Mouse (Mus musculus) liver, adult 2 months (tissue): Measurements from ENCODE around the gene Cntn4.

Experiments
- CTCF ChIP-seq: fragments of 200-500 bp; IDR thresholded peaks from 2 replicates; pipeline ENCODE4 v1.5.1; 2011; ENCODE audit warnings: low read depth, low read length, control low read depth
- POLR2A ChIP-seq: fragments of 200-500 bp; IDR thresholded peaks from 2 replicates; pipeline ENCODE4 v1.6.1; 2011; ENCODE audit warnings: low read length, control low read depth; ENCODE audit not compliant: insufficient read depth; ENCODE audit errors: extremely low read depth

- TF ChIP-seq POLR2A (no peak), CTCF (no peak)
Observed at GRCm38 (mm10) chr6:106465766-106466165, 788.3 kb downstream of the Cntn4 start.
